Mouse (Mus musculus): ENCODE results near the gene Cfl1. TPM values are rescaled to one million over a fixed set of nuclear protein-coding genes. Genes with fewer than 3 reads are reported as not detected.

The Cfl1 gene
- polyA plus RNA-seq, 1 experiment from 2014 or later, result 3,495 TPM

GRCm38 (mm10) chr19:5455037-5455436 is 35.2 kb upstream of the Cfl1 start:
- Histone ChIP-seq H3K4me3 (ENCODE audit: low read depth, low read length) (no peak overlapping the region), H3K9ac (ENCODE audit: low read length) (no peak overlapping the region), H3K4me2 (ENCODE audit: low read depth, severe bottlenecking) (peak overlapping the region; percentile 98; the same call in 1 of the 2 replicates), H3K36me3 (ENCODE audit: control insufficient read depth, insufficient read depth, low read length) (no peaks in the 10 kb centered on the region), H3K9me3 (ENCODE audit: control insufficient read depth, low read length) (no peaks in the 10 kb centered on the region), H3K27me3 (ENCODE audit: control insufficient read depth, insufficient read depth, low read length) (peaks cover under 1% of the 10 kb centered on the region; the same call in 1 of the 2 replicates), H3K27ac (replicated peaks; ENCODE audit: low read depth, low read length) (no peak overlapping the region), H3K4me1 (ENCODE audit: control insufficient read depth, insufficient read depth, low read length) (peaks cover 13% of the 10 kb centered on the region)
- ATAC-seq (ENCODE audit: insufficient number of reproducible peaks, low FRiP score, low TSS enrichment, low read depth) (no peak), DNase-seq (ENCODE audit: low spot score) (no peak)
- 87% methylated on average over 12 of the region's 12 CpGs for WGBS

- H3K4me2 ChIP-seq (ENCODE audit: low read depth, severe bottlenecking), result peak overlapping the region; percentile 98; the same call in 1 of the 2 replicates
- no peaks in the 10 kb centered on the region for H3K36me3 ChIP-seq (ENCODE audit: control insufficient read depth, insufficient read depth, low read length)
- no peaks in the 10 kb centered on the region for H3K9me3 ChIP-seq (ENCODE audit: control insufficient read depth, low read length)
- ATAC-seq (ENCODE audit: insufficient number of reproducible peaks, low FRiP score, low TSS enrichment, low read depth) (no peak), DNase-seq (ENCODE audit: low spot score) (no peak)
- H3K4me1 ChIP-seq (ENCODE audit: control insufficient read depth, insufficient read depth, low read length), result peaks cover 13% of the 10 kb centered on the region
- no peak overlapping the region for H3K9ac ChIP-seq (ENCODE audit: low read length)
- WGBS, result 69% methylated on average over 8 of the region's 8 CpGs
- H3K27me3 ChIP-seq (ENCODE audit: control insufficient read depth, insufficient read depth, low read length), result no peaks in the 10 kb centered on the region
- peak overlapping the region; percentile 45; the same call in 1 of the 2 replicates for H3K4me3 ChIP-seq (ENCODE audit: low read depth, low read length)
- H3K27ac ChIP-seq (replicated peaks; ENCODE audit: low read depth, low read length), result no peak overlapping the region
Observed at GRCm38 (mm10) chr19:5455568-5455967, 34.7 kb upstream of the Cfl1 start.

GRCm38 (mm10) chr19:5456241-5456921 is 33.9 kb upstream of the Cfl1 start:
- 4% methylated on average over 26 of the region's 26 CpGs for WGBS

GRCm38 (mm10) chr19:5456922-5457745 is 33.1 kb upstream of the Cfl1 start:
- Histone ChIP-seq H3K4me1 (ENCODE audit: control insufficient read depth, insufficient read depth, low read length) (peaks cover 21% of the 10 kb centered on the region), H3K36me3 (ENCODE audit: control insufficient read depth, insufficient read depth, low read length) (no peaks in the 10 kb centered on the region), H3K27me3 (ENCODE audit: control insufficient read depth, insufficient read depth, low read length) (no peaks in the 10 kb centered on the region), H3K4me3 (ENCODE audit: low read depth, low read length) (peak overlapping the region; percentile 45), H3K9me3 (ENCODE audit: control insufficient read depth, low read length) (no peaks in the 10 kb centered on the region), H3K4me2 (ENCODE audit: low read depth, severe bottlenecking) (peak overlapping the region; percentile 98), H3K9ac (ENCODE audit: low read length) (peak overlapping the region; percentile 61), H3K27ac (replicated peaks; ENCODE audit: low read depth, low read length) (peak overlapping the region; percentile 10)
- peak; percentile 94 for DNase-seq (ENCODE audit: low spot score)
- ATAC-seq (ENCODE audit: insufficient number of reproducible peaks, low FRiP score, low TSS enrichment, low read depth), result peak; percentile 76
- under 1% methylated on average over 70 of the region's 70 CpGs for WGBS

More at GRCm38 (mm10) chr19:5456241-5456921, 33.9 kb upstream of the Cfl1 start:
- peak overlapping the region; percentile 45 for H3K4me3 ChIP-seq (ENCODE audit: low read depth, low read length)
- peak overlapping the region; percentile 10 for H3K27ac ChIP-seq (replicated peaks; ENCODE audit: low read depth, low read length)
- peaks cover 19% of the 10 kb centered on the region for H3K4me1 ChIP-seq (ENCODE audit: control insufficient read depth, insufficient read depth, low read length)
- H3K9me3 ChIP-seq (ENCODE audit: control insufficient read depth, low read length), result no peaks in the 10 kb centered on the region
- H3K36me3 ChIP-seq (ENCODE audit: control insufficient read depth, insufficient read depth, low read length), result no peaks in the 10 kb centered on the region
- DNase-seq (ENCODE audit: low spot score), result peak; percentile 47
- H3K9ac ChIP-seq (ENCODE audit: low read length), result peak overlapping the region; percentile 61
- H3K27me3 ChIP-seq (ENCODE audit: control insufficient read depth, insufficient read depth, low read length), result no peaks in the 10 kb centered on the region
- peak overlapping the region; percentile 98 for H3K4me2 ChIP-seq (ENCODE audit: low read depth, severe bottlenecking)
- ATAC-seq (ENCODE audit: insufficient number of reproducible peaks, low FRiP score, low TSS enrichment, low read depth), result no peak

- ATAC-seq (ENCODE audit: insufficient number of reproducible peaks, low FRiP score, low TSS enrichment, low read depth), result no peak; the same call in 1 of the 2 replicates
- Histone ChIP-seq H3K36me3 (ENCODE audit: control insufficient read depth, insufficient read depth, low read length) (peaks cover under 1% of the 10 kb centered on the region; the same call in 1 of the 2 replicates), H3K4me1 (ENCODE audit: control insufficient read depth, insufficient read depth, low read length) (peaks cover 21% of the 10 kb centered on the region), H3K27ac (replicated peaks; ENCODE audit: low read depth, low read length) (peak within 1 kb of the TSS; percentile 10), H3K9ac (ENCODE audit: low read length) (peak within 1 kb of the TSS; percentile 61), H3K9me3 (ENCODE audit: control insufficient read depth, low read length) (no peaks in the 10 kb centered on the region), H3K4me3 (ENCODE audit: low read depth, low read length) (peak within 1 kb of the TSS; percentile 45), H3K4me2 (ENCODE audit: low read depth, severe bottlenecking) (peak within 1 kb of the TSS; percentile 98), H3K27me3 (ENCODE audit: control insufficient read depth, insufficient read depth, low read length) (no peaks in the 10 kb centered on the region)
- 19% methylated on average over 14 of the region's 14 CpGs for WGBS
- DNase-seq (ENCODE audit: low spot score), result no peak
Observed at GRCm38 (mm10) chr19:5457746-5458442, 32.4 kb upstream of the Cfl1 start, which contains the start of gene Ccdc85b. Gene Ccdc85b, minus strand, starts transcription at chr19:5457894.

- H3K27me3 ChIP-seq (ENCODE audit: control insufficient read depth, insufficient read depth, low read length), result no peaks in the 10 kb centered on the region
- no peak overlapping the region for H3K4me3 ChIP-seq (ENCODE audit: low read depth, low read length)
Observed at GRCm38 (mm10) chr19:5459019-5459418, 31.2 kb upstream of the Cfl1 start.

GRCm38 (mm10) chr19:5459896-5460295 is 30.4 kb upstream of the Cfl1 start:
- WGBS, result 21% methylated on average over 3 of the region's 3 CpGs
- no peaks in the 10 kb centered on the region for H3K9me3 ChIP-seq (ENCODE audit: control insufficient read depth, low read length)
- H3K4me2 ChIP-seq (ENCODE audit: low read depth, severe bottlenecking), result peak overlapping the region; percentile 88
- no peak overlapping the region for H3K27ac ChIP-seq (replicated peaks; ENCODE audit: low read depth, low read length)
- peak overlapping the region; percentile 69 for H3K9ac ChIP-seq (ENCODE audit: low read length)
- H3K4me3 ChIP-seq (ENCODE audit: low read depth, low read length), result peak overlapping the region; percentile 71
- peaks cover 23% of the 10 kb centered on the region for H3K4me1 ChIP-seq (ENCODE audit: control insufficient read depth, insufficient read depth, low read length)
- H3K27me3 ChIP-seq (ENCODE audit: control insufficient read depth, insufficient read depth, low read length), result no peaks in the 10 kb centered on the region
- DNase-seq (ENCODE audit: low spot score) (no peak), ATAC-seq (ENCODE audit: insufficient number of reproducible peaks, low FRiP score, low TSS enrichment, low read depth) (no peak)
- H3K36me3 ChIP-seq (ENCODE audit: control insufficient read depth, insufficient read depth, low read length), result peaks cover 7% of the 10 kb centered on the region

More at GRCm38 (mm10) chr19:5459019-5459418, 31.2 kb upstream of the Cfl1 start:
- H3K9ac ChIP-seq (ENCODE audit: low read length), result no peak overlapping the region
- H3K27ac ChIP-seq (replicated peaks; ENCODE audit: low read depth, low read length), result no peak overlapping the region
- H3K4me1 ChIP-seq (ENCODE audit: control insufficient read depth, insufficient read depth, low read length), result peaks cover 21% of the 10 kb centered on the region
- H3K4me2 ChIP-seq (ENCODE audit: low read depth, severe bottlenecking), result no peak overlapping the region
- 71% methylated on average over 7 of the region's 7 CpGs for WGBS
- no peaks in the 10 kb centered on the region for H3K9me3 ChIP-seq (ENCODE audit: control insufficient read depth, low read length)
- DNase-seq (ENCODE audit: low spot score) (no peak), ATAC-seq (ENCODE audit: insufficient number of reproducible peaks, low FRiP score, low TSS enrichment, low read depth) (no peak)
- peaks cover 4% of the 10 kb centered on the region; the same call in 1 of the 2 replicates for H3K36me3 ChIP-seq (ENCODE audit: control insufficient read depth, insufficient read depth, low read length)

- Histone ChIP-seq H3K27ac (replicated peaks; ENCODE audit: low read depth, low read length) (no peak within 1 kb of the TSS; the same call in 1 of the 2 replicates), H3K4me1 (ENCODE audit: control insufficient read depth, insufficient read depth, low read length) (peaks cover 23% of the 10 kb centered on the region)
Observed at GRCm38 (mm10) chr19:5460465-5460911, 29.8 kb upstream of the Cfl1 start, which contains the start of gene Fibp. Gene Fibp, plus strand, starts transcription at chr19:5460615.

More at GRCm38 (mm10) chr19:5460465-5460911, 29.8 kb upstream of the Cfl1 start, which contains the start of gene Fibp:
- Histone ChIP-seq H3K4me3 (ENCODE audit: low read depth, low read length) (peak within 1 kb of the TSS; percentile 71), H3K27me3 (ENCODE audit: control insufficient read depth, insufficient read depth, low read length) (no peaks in the 10 kb centered on the region), H3K9ac (ENCODE audit: low read length) (peak within 1 kb of the TSS; percentile 69), H3K4me2 (ENCODE audit: low read depth, severe bottlenecking) (peak within 1 kb of the TSS; percentile 88), H3K9me3 (ENCODE audit: control insufficient read depth, low read length) (no peaks in the 10 kb centered on the region), H3K36me3 (ENCODE audit: control insufficient read depth, insufficient read depth, low read length) (peaks cover 11% of the 10 kb centered on the region)
- DNase-seq (ENCODE audit: low spot score), result peak; percentile 93
- peak; percentile 58 for ATAC-seq (ENCODE audit: insufficient number of reproducible peaks, low FRiP score, low TSS enrichment, low read depth)
- under 1% methylated on average over 32 of the region's 32 CpGs for WGBS
